Mouse (Mus musculus) spleen, adult 2 months (tissue): ENCODE measurements around the gene U2af1. TPM values are rescaled to one million over a fixed set of nuclear protein-coding genes. Genes with fewer than 3 reads are reported as not detected.
"Not testable (repeated sequence)": the region's sequence is repeated elsewhere in the genome, so short reads cannot be mapped to it uniquely, and the experiment has no call there.

ENCODE experiments used
- DNase-seq, 2 experiments: peaks; one replicate each; pipeline versions ENCODE4 v3.0.0 to v3.0.0-alpha.2; 2012 to 2021; ENCODE audit warnings: low spot score in 2 of 2, low read depth in 1 of 2
- H3K27ac ChIP-seq: fragments of 200-500 bp; 2 replicates; pipeline ENCODE4 v1.5.1; 2012; ENCODE audit warnings: low read length, inconsistent platforms; ENCODE audit not compliant: insufficient read depth
- H3K27me3 ChIP-seq: fragments of 200-500 bp; 2 replicates; pipeline ENCODE4 v1.6.1; 2012; ENCODE audit warnings: mild to moderate bottlenecking, moderate library complexity, low read length, inconsistent platforms; ENCODE audit not compliant: control insufficient read depth, insufficient read depth
- H3K36me3 ChIP-seq: fragments of 200-500 bp; 2 replicates; pipeline ENCODE4 v1.6.1; 2012; ENCODE audit warnings: mild to moderate bottlenecking, low read length, inconsistent platforms; ENCODE audit not compliant: control insufficient read depth, insufficient read depth
- H3K4me1 ChIP-seq: fragments of 200-500 bp; 2 replicates; pipeline ENCODE4 v1.6.1; 2011; ENCODE audit warnings: inconsistent platforms; ENCODE audit not compliant: control insufficient read depth, insufficient read depth, insufficient read length
- H3K4me3 ChIP-seq: fragments of 200-500 bp; 2 replicates; pipeline ENCODE4 v1.5.1; 2011; ENCODE audit warnings: mild to moderate bottlenecking, inconsistent platforms; ENCODE audit not compliant: insufficient read depth, insufficient read length; ENCODE audit errors: extremely low read depth
- CTCF ChIP-seq: fragments of 200-500 bp; IDR thresholded peaks from 2 replicates; pipeline ENCODE4 v1.5.1; 2011; ENCODE audit warnings: mild to moderate bottlenecking, inconsistent platforms; ENCODE audit not compliant: insufficient read depth, insufficient read length, insufficient replicate concordance; ENCODE audit errors: extremely low read depth
- POLR2A ChIP-seq: fragments of 200-500 bp; IDR thresholded peaks from 2 replicates; pipeline ENCODE4 v1.6.1; 2011; ENCODE audit warnings: low read depth, low read length, inconsistent platforms
- WGBS: fragments of 180-500 bp; shearing (Covaris S2); methylation state at CpG from one replicate; pipeline ENCODE4 v1.1.7; 2018; 5-methylcytosine and 5-hydroxymethylcytosine counted together
- polyA plus RNA-seq: library from polyadenylated mRNA; depleted of rRNA; stranded (reverse); fragments of >200 nt; gene quantifications from 2 replicates; pipeline ENCODE4 v1.2.3, GENCODE M21; 2012; rRNA removed

Gene U2af1
- 32.4 and 36.2 TPM in 2 replicates for polyA plus RNA-seq

DNA sequence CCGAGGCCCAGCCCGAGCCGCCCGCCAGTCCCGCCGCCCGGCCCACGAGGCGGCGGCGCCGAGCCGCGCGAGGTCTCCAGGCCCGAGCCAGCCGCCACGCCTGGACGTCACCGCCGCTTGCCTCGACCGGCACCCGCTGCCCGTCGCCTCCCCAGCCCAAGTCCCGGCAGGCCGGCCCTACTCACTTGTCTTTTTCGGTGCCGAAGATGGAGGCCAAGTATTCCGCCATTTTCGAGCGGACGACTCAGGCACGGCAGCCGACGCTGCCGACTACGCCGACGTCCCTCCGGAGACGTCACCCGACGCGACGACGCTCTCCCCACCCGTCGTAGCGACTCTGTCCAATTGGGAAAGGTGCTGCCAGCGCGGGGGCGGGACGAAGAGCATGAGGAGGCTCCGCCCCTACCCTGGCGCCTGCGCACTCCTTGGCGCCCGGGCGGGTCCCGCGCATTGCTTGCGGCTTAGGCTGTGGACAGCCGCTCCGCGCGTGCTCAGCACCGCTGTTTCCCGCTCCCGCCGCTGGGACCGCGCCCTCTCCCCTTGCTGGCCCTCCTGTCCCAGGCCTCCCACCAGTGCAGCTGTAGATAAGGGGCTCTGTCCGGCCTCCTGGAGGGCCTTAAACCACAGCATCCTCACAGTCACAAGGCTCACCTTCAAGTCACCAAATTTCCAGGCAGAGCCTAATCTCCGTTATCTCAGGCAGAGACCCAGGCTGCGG, at the start of gene U2af1:
U2af1 (minus strand) TSS at position 425 of the 718 bp plus-strand sequence.
- H3K27me3 ChIP-seq = no peaks in the 10 kb centered on the region
- H3K4me1 ChIP-seq = peaks cover 5% of the 10 kb centered on the region; the same call in 1 of the 2 replicates
- TF ChIP-seq POLR2A (peak; percentile 15), CTCF (no peak)
- H3K4me3 ChIP-seq = peak within 1 kb of the TSS; percentile 88
- peak; percentile 91 to 94 for DNase-seq
- peak within 1 kb of the TSS; percentile 84 for H3K27ac ChIP-seq
- 1% methylated on average over 75 of the region's 77 CpGs for WGBS
- peaks cover 11% of the 10 kb centered on the region for H3K36me3 ChIP-seq

DNA sequence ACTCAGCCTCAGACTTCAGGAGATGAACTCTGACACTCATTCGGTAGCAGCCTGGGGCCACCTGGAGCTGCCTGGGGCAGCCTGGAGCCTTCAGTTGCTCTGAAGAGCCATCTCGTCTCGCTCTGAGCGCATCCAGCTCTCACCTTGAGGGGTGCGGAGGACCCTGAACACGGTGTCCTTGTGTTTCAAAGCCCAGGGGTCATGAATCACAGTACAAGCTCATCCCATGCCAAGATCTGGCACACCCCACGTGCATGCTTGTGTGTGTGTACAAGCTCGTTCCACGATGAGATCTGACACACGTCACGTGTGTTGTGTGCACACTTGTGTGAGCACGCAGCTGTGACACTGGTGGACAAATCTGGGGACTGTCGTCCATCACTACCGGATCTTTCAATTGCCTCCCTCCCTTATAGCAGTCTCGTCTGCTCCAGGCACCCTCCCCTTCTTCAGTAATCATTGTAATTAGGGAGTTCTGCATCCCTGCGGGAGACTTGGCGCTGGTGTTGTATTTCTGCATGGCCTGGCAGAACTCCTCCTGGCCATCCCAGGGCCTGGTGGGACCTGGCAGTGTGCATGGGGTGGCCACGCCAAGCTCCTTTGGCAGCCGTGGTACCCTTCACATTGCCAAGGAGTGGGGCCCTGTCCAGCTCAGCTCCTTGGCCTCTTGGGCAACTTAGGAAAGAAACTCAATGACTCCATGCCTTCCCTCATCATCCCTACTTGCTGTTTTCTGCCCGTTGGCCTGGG, 46.8 kb upstream of the U2af1 start:
- no peak overlapping the region for H3K27ac ChIP-seq
- DNase-seq = no peak
- no peaks in the 10 kb centered on the region for H3K4me1 ChIP-seq
- TF ChIP-seq POLR2A = no peak
- no peak for TF ChIP-seq CTCF
- H3K36me3 ChIP-seq = no peaks in the 10 kb centered on the region
- H3K27me3 ChIP-seq = no peaks in the 10 kb centered on the region
- 87% methylated on average over 20 of the region's 20 CpGs for WGBS
- H3K4me3 ChIP-seq = no peak overlapping the region

DNA sequence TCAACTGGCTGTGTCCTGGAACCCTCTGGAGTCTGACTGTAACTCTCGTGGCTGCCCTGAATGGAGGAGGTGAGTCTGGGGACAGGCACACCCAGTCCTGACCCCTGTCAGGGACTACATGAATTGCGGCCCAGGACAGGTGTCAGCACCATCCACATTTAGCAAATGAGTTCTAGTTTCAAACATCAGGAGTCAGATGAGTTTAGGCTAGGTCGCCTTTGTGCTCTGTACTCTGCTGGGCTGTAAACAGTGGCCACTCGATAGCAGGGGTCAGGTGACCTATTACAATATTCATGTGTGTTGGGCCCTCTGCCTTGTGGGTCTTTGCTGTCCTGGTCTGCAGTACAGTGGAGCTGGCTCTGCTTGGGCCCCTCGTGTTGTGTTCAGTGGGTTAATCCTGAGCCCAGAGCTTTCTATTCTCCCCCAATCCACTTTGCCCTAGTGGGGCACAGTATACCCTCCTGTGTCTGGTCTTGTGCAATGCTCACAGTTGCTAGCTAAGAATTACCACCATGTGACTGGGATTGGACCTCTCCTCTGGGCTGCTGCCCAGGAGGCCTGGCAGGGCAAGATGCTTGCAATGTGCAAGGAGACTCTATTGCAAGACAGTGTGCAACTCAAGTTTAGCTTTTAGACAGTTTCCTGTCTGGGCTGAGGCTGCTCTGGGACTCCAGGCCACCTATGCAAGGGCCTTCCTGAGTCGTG, 44.7 kb upstream of the U2af1 start:
- Histone ChIP-seq H3K27ac (no peak overlapping the region), H3K4me1 (no peaks in the 10 kb centered on the region), H3K4me3 (no peak overlapping the region), H3K36me3 (no peaks in the 10 kb centered on the region), H3K27me3 (no peaks in the 10 kb centered on the region)
- DNase-seq = no peak
- TF ChIP-seq CTCF = no peak
- no peak for TF ChIP-seq POLR2A
- WGBS = 73% methylated on average over 6 of the region's 6 CpGs

DNA sequence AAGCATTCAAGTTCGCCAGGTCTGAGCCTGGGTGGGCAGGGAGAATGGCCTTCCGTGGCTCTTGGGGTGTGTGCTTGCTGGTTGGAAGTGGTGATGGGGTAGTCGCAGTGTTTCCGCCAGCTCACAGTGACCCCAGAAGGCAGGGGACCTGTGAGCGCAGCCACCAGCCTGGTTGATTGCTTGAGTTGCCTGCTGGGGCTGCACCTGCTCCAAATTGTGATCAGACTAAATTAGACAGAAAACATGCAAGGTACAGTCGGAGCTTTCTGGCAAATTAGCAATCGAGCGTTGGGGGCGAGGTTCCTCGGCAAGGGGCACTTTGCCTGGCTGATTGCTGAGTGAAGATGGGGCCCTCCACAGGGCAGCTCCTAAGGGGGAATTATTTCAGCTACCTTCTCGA, 39.7 kb upstream of the U2af1 start:
- TF ChIP-seq POLR2A = no peak
- no peak for TF ChIP-seq CTCF
- H3K4me3 ChIP-seq = no peak overlapping the region

DNA sequence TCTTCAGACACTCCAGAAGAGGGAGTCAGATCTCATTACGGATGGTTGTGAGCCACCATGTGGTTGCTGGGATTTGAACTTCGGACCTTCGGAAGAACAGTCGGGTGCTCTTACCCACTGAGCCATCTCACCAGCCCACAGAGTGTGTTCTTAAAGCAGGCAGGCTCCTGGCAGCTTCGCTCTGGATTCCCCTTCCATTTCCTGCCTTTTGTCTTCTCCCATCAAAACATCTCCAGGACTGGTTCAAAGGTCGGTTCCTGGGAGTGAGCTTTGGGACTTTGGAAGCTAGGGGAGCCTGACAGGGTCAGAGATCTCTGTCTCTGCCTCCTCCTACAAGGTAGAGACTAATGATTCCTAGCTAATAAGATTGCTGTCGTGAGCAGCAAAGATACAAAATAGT, 36.7 kb upstream of the U2af1 start:
- not testable (repeated sequence) for H3K4me3 ChIP-seq, H3K4me1 ChIP-seq, DNase-seq, H3K36me3 ChIP-seq, H3K27ac ChIP-seq, H3K27me3 ChIP-seq
- 86% methylated on average over 7 of the region's 7 CpGs for WGBS

More for the DNA sequence above, 39.7 kb upstream of the U2af1 start:
- no peak for DNase-seq
- H3K27ac ChIP-seq = no peak overlapping the region
- H3K36me3 ChIP-seq = no peaks in the 10 kb centered on the region
- H3K4me1 ChIP-seq = no peaks in the 10 kb centered on the region
- 88% methylated on average over 11 of the region's 11 CpGs for WGBS
- H3K27me3 ChIP-seq = no peaks in the 10 kb centered on the region

DNA sequence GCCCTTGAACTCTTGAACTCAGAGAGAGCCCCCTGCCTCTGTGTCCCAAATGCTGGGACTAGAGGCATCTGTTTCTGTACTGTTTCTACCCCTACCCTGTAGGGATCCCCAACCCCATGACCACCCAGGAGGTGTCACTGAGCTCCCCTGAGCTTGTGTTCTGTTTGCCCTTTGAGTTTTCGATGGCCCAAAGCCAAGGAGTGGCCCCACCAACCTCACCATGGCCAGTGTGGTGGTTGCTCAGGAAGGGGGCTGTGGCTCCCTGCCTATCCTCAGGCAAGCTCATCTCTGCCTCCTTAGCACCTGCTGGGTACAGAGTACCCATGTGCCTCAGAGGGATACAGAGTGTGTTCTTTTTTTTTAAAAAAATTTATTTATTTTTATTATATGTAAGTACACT, 36.3 kb upstream of the U2af1 start:
- whole genome bisulfite sequencing = 73% methylated on average over 1 of the region's 1 CpGs
- no peak for DNase-seq
- TF ChIP-seq POLR2A = no peak
- no peak for TF ChIP-seq CTCF
- no peaks in the 10 kb centered on the region for H3K4me1 ChIP-seq
- H3K27ac ChIP-seq = no peak overlapping the region
- no peaks in the 10 kb centered on the region for H3K27me3 ChIP-seq
- no peaks in the 10 kb centered on the region for H3K36me3 ChIP-seq
- no peak overlapping the region for H3K4me3 ChIP-seq
